Mouse (Mus musculus) cortical plate, adult 2 months (tissue): ENCODE measurements around the gene Bclaf3. TPM values are rescaled to one million over a fixed set of nuclear protein-coding genes. Genes with fewer than 3 reads are reported as not detected.
A peak's percentile ranks its signal among the peaks of the same experiment; 100 is the strongest.
"Not testable (repeated sequence)": the region's sequence is repeated elsewhere in the genome, so short reads cannot be mapped to it uniquely, and the experiment has no call there.

Experiments used
- H3K27ac ChIP-seq: fragments of 200-500 bp; 2 replicates; pipeline ENCODE4 v1.5.1; 2012; ENCODE audit warnings: low read length, control low read depth, inconsistent platforms; ENCODE audit not compliant: insufficient read depth
- H3K4me1 ChIP-seq: fragments of 200-500 bp; 2 replicates; pipeline ENCODE4 v1.6.1; 2011; ENCODE audit warnings: low read length; ENCODE audit not compliant: control insufficient read depth, insufficient read depth
- H3K4me3 ChIP-seq: fragments of 200-500 bp; 2 replicates; pipeline ENCODE4 v1.5.1; 2011; ENCODE audit warnings: mild to moderate bottlenecking, low read length, control low read depth; ENCODE audit not compliant: insufficient read depth
- CTCF ChIP-seq: fragments of 200-500 bp; IDR thresholded peaks from 2 replicates; pipeline ENCODE4 v1.5.1; 2011; ENCODE audit warnings: mild to moderate bottlenecking, control low read depth, low read length; ENCODE audit not compliant: insufficient read depth; ENCODE audit errors: extremely low read depth
- POLR2A ChIP-seq: fragments of 200-500 bp; IDR thresholded peaks from 2 replicates; pipeline ENCODE4 v1.6.1; 2011; ENCODE audit warnings: mild to moderate bottlenecking, low read length, control low read depth; ENCODE audit not compliant: insufficient read depth; ENCODE audit errors: extremely low read depth
- polyA plus RNA-seq: library from polyadenylated mRNA; depleted of rRNA; stranded (reverse); fragments of >200 nt; gene quantifications from 2 replicates; pipeline ENCODE4 v1.2.3, GENCODE M21; 2012; rRNA removed

The Bclaf3 gene
- polyA plus RNA-seq: 9.2 and 10.1 TPM in 2 replicates

- TF ChIP-seq POLR2A: no peak
- H3K27ac ChIP-seq: no peak within 1 kb of the TSS
- H3K4me3 ChIP-seq: no peak within 1 kb of the TSS
- H3K4me1 ChIP-seq: no peaks in the 10 kb centered on the region
These were observed at the start of gene Bclaf3 for GRCm38 (mm10) chrX:159526388-159526787. Gene Bclaf3 (plus strand): TSS chrX:159526688.

DNA sequence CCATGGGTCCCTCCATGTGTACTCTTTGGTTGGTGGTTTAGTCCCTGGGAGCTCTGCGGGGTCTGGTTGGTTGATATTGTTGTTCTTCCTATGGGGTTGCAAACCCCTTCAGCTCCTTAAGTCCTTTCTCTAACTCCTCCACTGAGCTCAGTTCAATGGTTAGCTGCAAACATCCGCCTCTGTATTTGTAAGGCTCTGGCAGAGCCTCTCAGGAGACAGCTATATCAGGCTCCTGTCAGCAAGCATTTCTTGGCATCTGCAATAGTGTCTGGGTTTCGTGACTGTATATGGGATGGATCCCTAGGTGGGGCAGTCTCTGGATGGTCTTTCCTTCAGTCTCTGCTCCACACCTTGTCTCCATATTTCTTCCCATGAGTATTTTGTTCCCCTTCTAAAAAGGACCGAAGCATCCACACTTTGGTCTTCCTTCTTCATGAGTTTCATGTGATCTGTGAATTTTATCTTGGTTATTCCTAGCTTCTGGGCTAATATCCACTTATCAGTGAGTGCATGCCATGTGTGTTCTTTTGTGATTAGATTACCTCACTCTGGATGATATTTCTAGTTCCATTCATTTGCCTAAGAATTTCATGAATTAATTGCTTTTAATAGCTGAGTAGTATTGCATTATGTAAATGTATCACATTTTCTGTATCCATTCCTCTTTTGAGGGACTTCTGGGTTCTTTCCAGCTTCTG lies 48.1 kb upstream of the Bclaf3 start:
- not testable (repeated sequence) for H3K27ac ChIP-seq, H3K4me1 ChIP-seq, H3K4me3 ChIP-seq

DNA sequence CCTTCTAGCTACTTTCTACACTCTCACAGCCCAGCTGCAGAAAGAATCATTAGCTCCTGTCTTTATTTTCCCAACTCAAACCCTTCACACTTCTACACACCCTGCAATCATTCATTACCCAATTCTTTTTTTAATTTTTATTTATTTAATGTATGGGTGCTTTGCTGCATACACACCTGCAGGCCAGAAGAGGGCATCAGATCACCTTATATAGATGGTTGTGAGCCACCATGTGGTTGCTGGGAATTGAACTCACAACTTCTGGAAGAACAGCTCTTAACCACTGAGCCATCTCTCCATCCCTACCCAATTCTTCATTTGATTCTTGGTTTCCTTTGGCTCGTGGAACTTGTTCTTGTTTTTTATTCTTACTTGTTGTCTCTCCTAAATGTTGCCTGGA lies 42.2 kb upstream of the Bclaf3 start:
- Histone ChIP-seq H3K4me1 (no peaks in the 10 kb centered on the region), H3K27ac (no peak overlapping the region), H3K4me3 (no peak overlapping the region)
- TF ChIP-seq CTCF (0 out of 2 replicates have a peak, but pooled peaks have one; percentile 2), POLR2A (no peak)

- H3K4me1 ChIP-seq: no peaks in the 10 kb centered on the region
- no peak overlapping the region for H3K4me3 ChIP-seq
- TF ChIP-seq POLR2A (no peak), CTCF (no peak)
- H3K27ac ChIP-seq: no peak overlapping the region
These were observed 23.3 kb upstream of the Bclaf3 start for GRCm38 (mm10) chrX:159503181-159503580.

DNA sequence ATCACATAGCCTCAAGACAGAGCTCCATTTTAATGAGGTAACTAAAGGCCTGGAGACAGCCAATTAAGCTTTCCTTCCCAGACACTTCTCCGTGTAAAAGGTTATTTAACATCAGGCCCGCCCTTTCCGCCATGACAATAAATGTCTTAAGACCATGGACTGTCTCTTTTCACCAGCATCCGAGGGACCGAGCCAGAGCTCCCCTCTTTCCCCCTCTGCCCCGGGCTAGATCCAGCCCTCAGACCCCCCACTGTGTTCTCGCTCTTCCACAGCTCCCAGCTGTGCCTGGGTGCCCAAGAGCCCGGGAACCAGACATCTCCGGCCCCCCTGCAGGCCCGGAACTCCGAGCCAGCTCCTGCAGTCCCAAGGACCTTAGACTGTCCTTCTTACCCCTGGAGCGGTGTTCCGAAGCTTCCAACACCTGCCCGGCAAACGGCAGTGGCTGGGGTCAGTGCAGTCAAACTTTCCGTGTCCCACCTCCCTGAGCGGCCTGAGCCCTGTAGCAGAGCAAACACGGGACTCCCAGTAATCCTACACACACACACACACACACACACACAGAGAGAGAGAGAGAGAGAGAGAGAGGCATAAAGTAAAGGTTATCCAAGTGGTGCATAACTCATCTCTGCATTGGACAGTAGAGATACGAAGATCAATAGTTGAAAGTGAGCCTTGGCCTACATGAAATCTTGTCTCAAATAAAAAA lies 18.0 kb upstream of the Bclaf3 start:
- H3K4me1 ChIP-seq: no peaks in the 10 kb centered on the region
- no peak overlapping the region for H3K4me3 ChIP-seq
- TF ChIP-seq CTCF (no peak), POLR2A (no peak)
- H3K27ac ChIP-seq: no peak overlapping the region

DNA sequence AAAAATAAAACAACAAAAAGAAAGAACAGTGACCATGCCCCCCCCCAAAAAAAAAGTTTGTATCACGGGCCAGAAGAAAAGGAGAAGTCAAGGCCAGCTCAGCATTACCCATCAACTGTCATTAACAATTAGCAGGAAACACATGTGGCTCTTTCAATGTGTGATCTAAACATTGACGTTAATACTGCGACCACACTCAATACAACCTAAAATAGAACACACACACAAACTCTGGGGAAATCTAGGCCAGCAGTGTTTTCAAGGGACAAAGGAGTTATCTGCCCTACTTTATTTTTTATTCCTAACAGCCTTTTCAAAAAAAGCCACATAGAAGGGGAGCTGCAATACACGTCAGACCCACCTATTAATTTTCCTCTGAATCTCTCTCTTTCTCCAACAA lies 17.4 kb upstream of the Bclaf3 start:
- Histone ChIP-seq H3K4me1 (no peaks in the 10 kb centered on the region), H3K27ac (no peak overlapping the region), H3K4me3 (no peak overlapping the region)
- no peak for TF ChIP-seq POLR2A
- TF ChIP-seq CTCF: no peak

- no peak overlapping the region for H3K4me3 ChIP-seq
- no peaks in the 10 kb centered on the region for H3K4me1 ChIP-seq
- TF ChIP-seq CTCF: no peak
- no peak for TF ChIP-seq POLR2A
- H3K27ac ChIP-seq: no peak overlapping the region
These were observed 16.4 kb upstream of the Bclaf3 start for GRCm38 (mm10) chrX:159509847-159510715.

- Histone ChIP-seq H3K4me3 (no peak overlapping the region), H3K4me1 (no peaks in the 10 kb centered on the region), H3K27ac (no peak overlapping the region)
- TF ChIP-seq POLR2A (no peak), CTCF (no peak)
These were observed 15.8 kb upstream of the Bclaf3 start for GRCm38 (mm10) chrX:159510716-159511051.

- TF ChIP-seq CTCF: no peak
- no peak for TF ChIP-seq POLR2A
- H3K27ac ChIP-seq: no peak overlapping the region
These were observed 10.9 kb upstream of the Bclaf3 start for GRCm38 (mm10) chrX:159515599-159515998.

DNA sequence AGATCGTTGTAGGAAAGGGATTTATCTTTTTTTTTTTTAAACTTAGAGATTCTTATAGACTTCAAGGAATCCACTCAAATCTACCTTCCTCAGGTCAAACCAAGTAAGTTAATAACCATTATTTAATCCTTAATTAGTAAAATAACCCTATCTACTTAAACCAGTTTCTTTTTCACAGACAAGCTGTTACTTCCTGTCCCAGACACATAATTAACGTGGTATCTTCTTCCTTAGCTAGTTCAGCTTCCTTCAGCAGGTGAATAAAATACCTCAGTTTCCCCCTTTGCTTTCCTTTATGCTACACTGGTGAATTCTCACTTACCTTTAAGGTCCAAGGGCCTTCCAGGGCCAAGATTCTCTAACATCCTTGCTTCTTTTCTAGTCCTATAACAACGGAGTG lies 4.7 kb upstream of the Bclaf3 start:
- TF ChIP-seq POLR2A: no peak
- TF ChIP-seq CTCF: no peak
- Histone ChIP-seq H3K27ac (no peak overlapping the region), H3K4me1 (no peaks in the 10 kb centered on the region), H3K4me3 (no peak overlapping the region)

More at GRCm38 (mm10) chrX:159515599-159515998, 10.9 kb upstream of the Bclaf3 start:
- Histone ChIP-seq H3K4me3 (no peak overlapping the region), H3K4me1 (no peaks in the 10 kb centered on the region)
